Mouse (Mus musculus): ENCODE measurements around the gene Fermt3. TPM values are rescaled to one million over a fixed set of nuclear protein-coding genes. Genes with fewer than 3 reads are reported as not detected.
A peak's percentile ranks its signal among the peaks of the same experiment; 100 is the strongest.
"Not testable (repeated sequence)": the region's sequence is repeated elsewhere in the genome, so short reads cannot be mapped to it uniquely, and the experiment has no call there.

Fermt3 gene
- total RNA-seq, 2 experiments from 2014 or later = 4.2 to 5.9 TPM

- no peak for DNase-seq
- intact Hi-C loops (cut with DNase I) = no loop called here
Measured at GRCm38 (mm10) chr19:6993011-6993770, 26.1 kb downstream of the Fermt3 start.

- DNase-seq = peak; percentile 92
- intact Hi-C loops (cut with DNase I) = loop anchor here (1.0 kb wide), 1 partner anchor 12 kb away; the partner anchor contains the start of gene Fkbp2
Measured at GRCm38 (mm10) chr19:6992011-6992858, 27.0 kb downstream of the Fermt3 start, which contains the start of gene Dnajc4. Gene Dnajc4 (minus strand): TSS chr19:6992572.

GRCm38 (mm10) chr19:6991166-6991565 is 28.1 kb downstream of the Fermt3 start:
- DNase-seq; intact Hi-C loops (cut with DNase I): not testable (repeated sequence)

- intact Hi-C loops (cut with DNase I) = no loop called here
- DNase-seq = no peak
Measured at GRCm38 (mm10) chr19:6990712-6991111, 28.6 kb downstream of the Fermt3 start.

GRCm38 (mm10) chr19:6989251-6989650 is 30.0 kb downstream of the Fermt3 start:
- DNase-seq = no peak
- intact Hi-C loops (cut with DNase I) = no loop called here

- no peak for DNase-seq
- intact Hi-C loops (cut with DNase I) = no loop called here
Measured at GRCm38 (mm10) chr19:6987904-6988285, 31.4 kb downstream of the Fermt3 start.

- intact Hi-C loops (cut with DNase I) = no loop called here
- DNase-seq = peak; percentile 72 to 79
Measured at GRCm38 (mm10) chr19:6987061-6987903, 32.0 kb downstream of the Fermt3 start, which contains the start of gene Vegfb. Gene Vegfb (minus strand): TSS chr19:6987651.

- intact Hi-C loops (cut with DNase I) = no loop called here
- DNase-seq = no peak
Measured at GRCm38 (mm10) chr19:6985951-6986708, 33.1 kb downstream of the Fermt3 start.

GRCm38 (mm10) chr19:6985300-6985699 is 34.0 kb downstream of the Fermt3 start:
- DNase-seq = no peak
- intact Hi-C loops (cut with DNase I) = no loop called here

GRCm38 (mm10) chr19:6983621-6984020 is 35.6 kb downstream of the Fermt3 start:
- no peak for DNase-seq
- intact Hi-C loops (cut with DNase I) = no loop called here

GRCm38 (mm10) chr19:6981465-6981864 is 37.8 kb downstream of the Fermt3 start:
- intact Hi-C loops (cut with DNase I) = no loop called here
- DNase-seq = no peak

- intact Hi-C loops (cut with DNase I) = loop anchor here (1.0 kb wide), 1 partner anchor 12 kb away; the partner anchor contains the start of gene Dnajc4
Measured at GRCm38 (mm10) chr19:6980381-6981093, 38.7 kb downstream of the Fermt3 start, which contains the start of gene Fkbp2. Gene Fkbp2 (minus strand): TSS chr19:6980501.

GRCm38 (mm10) chr19:6979486-6980380 is 39.5 kb downstream of the Fermt3 start:
- DNase-seq = peak; percentile 99 to 100
- intact Hi-C loops (cut with DNase I) = loop anchor here (1.0 to 5.0 kb wide), 2 partner anchors 13 to 43 kb away; partner anchors contain the start of gene Dnajc4

More at GRCm38 (mm10) chr19:6980381-6981093, 38.7 kb downstream of the Fermt3 start, which contains the start of gene Fkbp2:
- peak; percentile 97 to 100 for DNase-seq

GRCm38 (mm10) chr19:6979001-6979479 is 40.2 kb downstream of the Fermt3 start:
- intact Hi-C loops (cut with DNase I) = loop anchor here (5.0 kb wide), 1 partner anchor 43 kb away; no protein-coding TSS in a partner anchor
- no peak for DNase-seq

GRCm38 (mm10) chr19:6978639-6978974 is 40.7 kb downstream of the Fermt3 start:
- DNase-seq = no peak
- intact Hi-C loops (cut with DNase I) = loop anchor here (5.0 kb wide), 1 partner anchor 44 kb away; no protein-coding TSS in a partner anchor

- intact Hi-C loops (cut with DNase I) = loop anchor here (5.0 kb wide), 1 partner anchor 44 kb away; no protein-coding TSS in a partner anchor
- DNase-seq = no peak
Measured at GRCm38 (mm10) chr19:6977759-6978638, 41.3 kb downstream of the Fermt3 start.
